Mouse (Mus musculus) midbrain, embryonic 15.5 days (tissue): ENCODE data around the gene Necab3. TPM values are rescaled to one million over a fixed set of nuclear protein-coding genes. Genes with fewer than 3 reads are reported as not detected.

Experiments
- ATAC-seq: fragments of 200-750 bp; cut with Nextera tagmentation; replicated peaks from 2 replicates; pipeline ENCODE4 v1.8.0; 2017; ENCODE audit warnings: moderate TSS enrichment
- H3K27ac ChIP-seq: fragments of 300-500 bp; sonication (generic); 2 replicates; pipeline ENCODE4 v1.5.1; 2015; ENCODE audit warnings: mild to moderate bottlenecking, inconsistent platforms
- H3K27me3 ChIP-seq: fragments of 300-500 bp; sonication (generic); replicated peaks from 2 replicates; pipeline ENCODE4 v1.6.1; 2015; ENCODE audit warnings: inconsistent platforms
- H3K36me3 ChIP-seq: fragments of 300-500 bp; sonication (generic); replicated peaks from 2 replicates; pipeline ENCODE4 v1.6.1; 2015; ENCODE audit warnings: inconsistent platforms
- H3K4me1 ChIP-seq: fragments of 300-500 bp; sonication (generic); 2 replicates; pipeline ENCODE4 v1.6.1; 2015; ENCODE audit warnings: inconsistent platforms
- H3K4me2 ChIP-seq: fragments of 300-500 bp; sonication (generic); 2 replicates; pipeline ENCODE4 v1.6.1; 2015; ENCODE audit warnings: inconsistent platforms, mild to moderate bottlenecking, moderate library complexity
- H3K4me3 ChIP-seq: fragments of 300-500 bp; sonication (generic); 2 replicates; pipeline ENCODE4 v1.5.1; 2015; ENCODE audit warnings: mild to moderate bottlenecking, inconsistent platforms
- H3K9ac ChIP-seq: fragments of 300-500 bp; sonication (generic); 2 replicates; pipeline ENCODE4 v1.6.1; 2015; ENCODE audit warnings: mild to moderate bottlenecking, inconsistent platforms
- H3K9me3 ChIP-seq: fragments of 300-500 bp; sonication (generic); 2 replicates; pipeline ENCODE4 v1.6.1; 2016; ENCODE audit warnings: inconsistent platforms
- WGBS: fragments of 180-500 bp; shearing (Covaris S2); methylation state at CpG from one replicate; pipeline ENCODE4 v1.1.7; 2015; ENCODE audit warnings: mixed read lengths; 5-methylcytosine and 5-hydroxymethylcytosine counted together
- polyA plus RNA-seq: library from polyadenylated mRNA; unstranded; fragments of >200 nt; fragmentation: Nextera tagmentation; extraction: Ambion mirVana; gene quantifications from 2 replicates; pipeline ENCODE4 v1.2.1, GENCODE M21; 2015

Gene Necab3
- polyA plus RNA-seq, 1 experiment from 2014 or later = 18.0 TPM

- 76% methylated on average over 5 of the region's 5 CpGs for WGBS
- Histone ChIP-seq H3K4me2 (no peak overlapping the region), H3K4me3 (no peak overlapping the region), H3K27me3 (no peaks in the 10 kb centered on the region), H3K9me3 (no peaks in the 10 kb centered on the region), H3K27ac (no peak overlapping the region), H3K36me3 (no peaks in the 10 kb centered on the region), H3K9ac (no peak overlapping the region), H3K4me1 (peaks cover 9% of the 10 kb centered on the region; the same call in 1 of the 2 replicates)
- ATAC-seq = no peak
Observed at GRCm38 (mm10) chr2:154586405-154586804, 27.7 kb upstream of the Necab3 start.

- 56% methylated on average over 17 of the region's 17 CpGs for WGBS
- no peak overlapping the region for H3K27ac ChIP-seq
Observed at GRCm38 (mm10) chr2:154584931-154585601, 26.4 kb upstream of the Necab3 start.

GRCm38 (mm10) chr2:154583906-154584872 lies 25.5 kb upstream of the Necab3 start:
- peak; percentile 78 for ATAC-seq

More at GRCm38 (mm10) chr2:154584931-154585601, 26.4 kb upstream of the Necab3 start:
- ATAC-seq = no peak
- H3K9me3 ChIP-seq = no peaks in the 10 kb centered on the region
- no peak overlapping the region for H3K4me2 ChIP-seq
- no peak overlapping the region for H3K4me3 ChIP-seq
- H3K9ac ChIP-seq = no peak overlapping the region
- H3K4me1 ChIP-seq = peaks cover 9% of the 10 kb centered on the region; the same call in 1 of the 2 replicates
- H3K27me3 ChIP-seq = no peaks in the 10 kb centered on the region
- no peaks in the 10 kb centered on the region for H3K36me3 ChIP-seq

GRCm38 (mm10) chr2:154581421-154581820 lies 22.7 kb upstream of the Necab3 start:
- Histone ChIP-seq H3K9ac (no peak overlapping the region), H3K27me3 (no peaks in the 10 kb centered on the region), H3K4me3 (no peak overlapping the region), H3K9me3 (no peaks in the 10 kb centered on the region), H3K4me2 (no peak overlapping the region), H3K36me3 (no peaks in the 10 kb centered on the region), H3K27ac (no peak overlapping the region), H3K4me1 (peaks cover 20% of the 10 kb centered on the region)
- no peak for ATAC-seq
- 93% methylated on average over 1 of the region's 1 CpGs for WGBS

More at GRCm38 (mm10) chr2:154583906-154584872, 25.5 kb upstream of the Necab3 start:
- Histone ChIP-seq H3K27ac (no peak overlapping the region), H3K9ac (no peak overlapping the region), H3K4me3 (no peak overlapping the region), H3K4me2 (no peak overlapping the region), H3K36me3 (no peaks in the 10 kb centered on the region), H3K27me3 (no peaks in the 10 kb centered on the region), H3K4me1 (peaks cover 9% of the 10 kb centered on the region; the same call in 1 of the 2 replicates), H3K9me3 (no peaks in the 10 kb centered on the region)
- 60% methylated on average over 15 of the region's 15 CpGs for WGBS

GRCm38 (mm10) chr2:154580586-154580985 lies 21.9 kb upstream of the Necab3 start:
- no peaks in the 10 kb centered on the region for H3K36me3 ChIP-seq
- no peak overlapping the region for H3K9ac ChIP-seq
- H3K9me3 ChIP-seq = no peaks in the 10 kb centered on the region
- WGBS = 68% methylated on average over 8 of the region's 8 CpGs
- H3K4me3 ChIP-seq = no peak overlapping the region
- no peak for ATAC-seq
- peaks cover 20% of the 10 kb centered on the region for H3K4me1 ChIP-seq
- no peak overlapping the region for H3K4me2 ChIP-seq
- H3K27ac ChIP-seq = no peak overlapping the region
- H3K27me3 ChIP-seq = no peaks in the 10 kb centered on the region

GRCm38 (mm10) chr2:154577744-154578067 lies 19.0 kb upstream of the Necab3 start:
- WGBS = 54% methylated on average over 6 of the region's 6 CpGs
- Histone ChIP-seq H3K4me2 (no peak overlapping the region), H3K4me1 (peaks cover 11% of the 10 kb centered on the region), H3K27ac (peak overlapping the region; percentile 40), H3K36me3 (no peaks in the 10 kb centered on the region), H3K27me3 (no peaks in the 10 kb centered on the region), H3K9me3 (no peaks in the 10 kb centered on the region), H3K9ac (no peak overlapping the region), H3K4me3 (no peak overlapping the region)
- no peak for ATAC-seq

GRCm38 (mm10) chr2:154576876-154577743 lies 18.4 kb upstream of the Necab3 start:
- WGBS = 19% methylated on average over 12 of the region's 12 CpGs
- Histone ChIP-seq H3K4me1 (peaks cover 11% of the 10 kb centered on the region), H3K4me3 (no peak overlapping the region), H3K36me3 (no peaks in the 10 kb centered on the region), H3K9ac (0 out of 2 replicates have a peak overlapping the region, but pooled peaks have one; percentile 6), H3K4me2 (no peak overlapping the region), H3K27me3 (no peaks in the 10 kb centered on the region), H3K9me3 (no peaks in the 10 kb centered on the region), H3K27ac (peak overlapping the region; percentile 40)
- peak; percentile 53; the same call in 1 of the 2 replicates for ATAC-seq

GRCm38 (mm10) chr2:154574271-154574670 lies 15.6 kb upstream of the Necab3 start:
- Histone ChIP-seq H3K9me3 (no peaks in the 10 kb centered on the region), H3K9ac (no peak overlapping the region), H3K27ac (no peak overlapping the region), H3K36me3 (no peaks in the 10 kb centered on the region), H3K4me3 (no peak overlapping the region), H3K4me2 (no peak overlapping the region), H3K4me1 (peaks cover 12% of the 10 kb centered on the region), H3K27me3 (no peaks in the 10 kb centered on the region)
- no peak for ATAC-seq
- WGBS = 35% methylated on average over 7 of the region's 7 CpGs

- Histone ChIP-seq H3K9me3 (no peaks in the 10 kb centered on the region), H3K4me1 (peaks cover 23% of the 10 kb centered on the region), H3K4me2 (no peak overlapping the region), H3K27me3 (no peaks in the 10 kb centered on the region), H3K4me3 (no peak overlapping the region), H3K9ac (no peak overlapping the region), H3K36me3 (no peaks in the 10 kb centered on the region), H3K27ac (no peak overlapping the region)
- no peak for ATAC-seq
- WGBS = 77% methylated on average over 3 of the region's 3 CpGs
Observed at GRCm38 (mm10) chr2:154572996-154573395, 14.3 kb upstream of the Necab3 start.

GRCm38 (mm10) chr2:154571976-154572375 lies 13.3 kb upstream of the Necab3 start:
- H3K9me3 ChIP-seq = no peaks in the 10 kb centered on the region
- H3K36me3 ChIP-seq = no peaks in the 10 kb centered on the region
- H3K4me2 ChIP-seq = no peak overlapping the region
- H3K4me3 ChIP-seq = no peak overlapping the region
- peaks cover 19% of the 10 kb centered on the region for H3K4me1 ChIP-seq
- H3K9ac ChIP-seq = no peak overlapping the region
- H3K27ac ChIP-seq = no peak overlapping the region
- WGBS = 79% methylated on average over 8 of the region's 8 CpGs
- H3K27me3 ChIP-seq = no peaks in the 10 kb centered on the region
- ATAC-seq = no peak

- 83% methylated on average over 4 of the region's 4 CpGs for WGBS
- no peak overlapping the region for H3K27ac ChIP-seq
Observed at GRCm38 (mm10) chr2:154571266-154571665, 12.6 kb upstream of the Necab3 start.

More at GRCm38 (mm10) chr2:154571266-154571665, 12.6 kb upstream of the Necab3 start:
- Histone ChIP-seq H3K9ac (no peak overlapping the region), H3K4me3 (no peak overlapping the region), H3K27me3 (no peaks in the 10 kb centered on the region), H3K9me3 (no peaks in the 10 kb centered on the region), H3K4me2 (no peak overlapping the region), H3K36me3 (no peaks in the 10 kb centered on the region), H3K4me1 (peaks cover 16% of the 10 kb centered on the region)
- no peak for ATAC-seq
